Mouse (Mus musculus) natural killer cell, adult 2 months (primary cell): ENCODE measurements around the gene Uba1y.
"Not testable (repeated sequence)": the region's sequence is repeated elsewhere in the genome, so short reads cannot be mapped to it uniquely, and the experiment has no call there.

ENCODE experiments used
- DNase-seq, 2 experiments: peaks; one replicate each; pipeline ENCODE4 v3.0.0; 2022; ENCODE audit warnings: low spot score in 2 of 2

Gene Uba1y

GRCm38 (mm10) chrY:818396-818795 lies at the start of gene Uba1y:
Uba1y (plus strand) TSS chrY:818649.
- DNase-seq = no peak

GRCm38 (mm10) chrY:797309-797708 lies 21.1 kb upstream of the Uba1y start, which contains the start of gene Zfy1:
Zfy1 (minus strand) TSS chrY:797409.
- DNase-seq = not testable (repeated sequence)

GRCm38 (mm10) chrY:808991-809661 lies 9.3 kb upstream of the Uba1y start:
- no peak for DNase-seq

- no peak for DNase-seq
These were observed 54.0 kb downstream of the Uba1y start for GRCm38 (mm10) chrY:872404-872803.

GRCm38 (mm10) chrY:872855-873549 lies 54.6 kb downstream of the Uba1y start:
- no peak for DNase-seq
